ENCODE assay signal across 8 mouse cellular contexts in the genomic region with DNA sequence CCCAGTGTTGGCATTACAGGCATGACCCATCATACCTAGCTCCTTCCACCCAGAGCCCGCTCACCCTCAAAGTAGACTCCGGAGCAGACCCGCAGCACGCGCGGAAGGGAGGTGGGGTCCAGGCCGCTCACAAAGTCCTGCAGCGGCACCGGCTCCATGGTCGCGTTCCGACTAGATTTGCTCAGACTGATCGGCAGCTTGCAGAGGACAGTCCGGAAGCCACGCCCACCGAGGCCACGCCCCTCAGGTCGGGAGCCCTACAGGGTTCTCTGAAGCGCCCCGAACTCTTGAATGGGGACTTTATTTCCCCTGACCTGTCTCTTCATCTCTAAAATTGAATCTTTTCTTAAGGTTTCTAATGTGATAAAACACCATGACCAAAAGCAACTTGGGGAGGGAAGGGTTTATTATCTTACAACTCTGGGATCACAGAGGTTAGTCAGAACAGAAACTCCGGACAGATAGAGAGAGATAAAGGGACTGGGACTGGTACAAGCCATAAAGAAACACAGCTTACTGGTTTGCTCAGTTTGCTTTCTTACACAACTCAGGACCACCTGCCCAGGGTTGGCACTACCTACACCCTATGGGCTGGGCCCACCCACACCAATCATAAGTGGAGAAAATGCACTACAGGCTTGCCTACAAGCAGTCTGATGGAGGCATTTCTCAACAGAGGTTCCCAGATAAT. TPM values are rescaled to one million over a fixed set of nuclear protein-coding genes. Genes with fewer than 3 reads are reported as not detected.
DNase-seq lines count a peak whose midpoint lies in the region; ATAC-seq lines count a peak whose summit lies in the region.

A gene (minus strand): TSS at position 192 of the 691 bp plus-strand sequence.

- no peaks in the 10 kb centered on the region for H3K36me3 ChIP-seq in embryonic facial prominence, embryonic 15.5 days
- no peaks in the 10 kb centered on the region for H3K36me3 ChIP-seq in heart, embryonic 13.5 days
- H3K36me3 ChIP-seq in kidney, embryonic 15.5 days, result no peaks in the 10 kb centered on the region
- H3K36me3 ChIP-seq in lung, embryonic 15.5 days, result no peaks in the 10 kb centered on the region
- no peaks in the 10 kb centered on the region for H3K36me3 ChIP-seq in neural tube, embryonic 15.5 days

- no peaks in the 10 kb centered on the region for H3K9me3 ChIP-seq in embryonic facial prominence, embryonic 15.5 days (replicated peaks)
- H3K9me3 ChIP-seq in heart, embryonic 13.5 days, result no peaks in the 10 kb centered on the region
- no peaks in the 10 kb centered on the region for H3K9me3 ChIP-seq in kidney, embryonic 15.5 days (replicated peaks)
- no peaks in the 10 kb centered on the region for H3K9me3 ChIP-seq in lung, embryonic 15.5 days
- H3K9me3 ChIP-seq in neural tube, embryonic 15.5 days (replicated peaks), result no peaks in the 10 kb centered on the region

- peak; percentile 96 for DNase-seq in B cell, adult 2 months
- peak; percentile 79 to 89 for DNase-seq in adrenal gland, adult (ENCODE audit: inconsistent age in 2 of 2, low spot score in 1 of 2)
- DNase-seq in thymus, postnatal 0 days (ENCODE audit: low spot score), result peak; percentile 74

- peaks cover 21% of the 10 kb centered on the region for H3K27me3 ChIP-seq in embryonic facial prominence, embryonic 15.5 days
- peaks cover 44% of the 10 kb centered on the region for H3K27me3 ChIP-seq in heart, embryonic 13.5 days (replicated peaks)
- H3K27me3 ChIP-seq in kidney, embryonic 15.5 days, result peaks cover 24% of the 10 kb centered on the region
- peaks cover 19% of the 10 kb centered on the region for H3K27me3 ChIP-seq in lung, embryonic 15.5 days
- H3K27me3 ChIP-seq in neural tube, embryonic 15.5 days (replicated peaks), result peaks cover 24% of the 10 kb centered on the region

- peaks cover 5% of the 10 kb centered on the region; the same call in 1 of the 2 replicates for H3K4me1 ChIP-seq in embryonic facial prominence, embryonic 15.5 days
- H3K4me1 ChIP-seq in heart, embryonic 13.5 days, result peaks cover 9% of the 10 kb centered on the region
- peaks cover 23% of the 10 kb centered on the region for H3K4me1 ChIP-seq in kidney, embryonic 15.5 days
- H3K4me1 ChIP-seq in lung, embryonic 15.5 days, result peaks cover 5% of the 10 kb centered on the region
- peaks cover 3% of the 10 kb centered on the region for H3K4me1 ChIP-seq in neural tube, embryonic 15.5 days

- H3K4me3 ChIP-seq in embryonic facial prominence, embryonic 15.5 days (replicated peaks), result peak within 1 kb of the TSS; percentile 38
- peak within 1 kb of the TSS; percentile 51 for H3K4me3 ChIP-seq in heart, embryonic 13.5 days
- peak within 1 kb of the TSS; percentile 38 for H3K4me3 ChIP-seq in kidney, embryonic 15.5 days (replicated peaks)
- H3K4me3 ChIP-seq in lung, embryonic 15.5 days, result peak within 1 kb of the TSS; percentile 37
- peak within 1 kb of the TSS; percentile 24 for H3K4me3 ChIP-seq in neural tube, embryonic 15.5 days (replicated peaks)

- 3% methylated on average over 21 of the region's 21 CpGs for WGBS in embryonic facial prominence, embryonic 15.5 days
- under 1% methylated on average over 21 of the region's 21 CpGs for WGBS in heart, embryonic 13.5 days
- 2% methylated on average over 21 of the region's 21 CpGs for WGBS in kidney, embryonic 15.5 days
- under 1% methylated on average over 21 of the region's 21 CpGs for WGBS in lung, embryonic 15.5 days
- WGBS in neural tube, embryonic 15.5 days, result 2% methylated on average over 21 of the region's 21 CpGs

- no peak within 1 kb of the TSS for H3K9ac ChIP-seq in embryonic facial prominence, embryonic 15.5 days
- H3K9ac ChIP-seq in heart, embryonic 13.5 days, result peak within 1 kb of the TSS; percentile 75
- H3K9ac ChIP-seq in kidney, embryonic 15.5 days, result peak within 1 kb of the TSS; percentile 36; the same call in 1 of the 2 replicates
- H3K9ac ChIP-seq in lung, embryonic 15.5 days, result no peak within 1 kb of the TSS
- peak within 1 kb of the TSS; percentile 21; the same call in 1 of the 2 replicates for H3K9ac ChIP-seq in neural tube, embryonic 15.5 days (replicated peaks)

- no peak within 1 kb of the TSS for H3K27ac ChIP-seq in embryonic facial prominence, embryonic 15.5 days (replicated peaks)
- no peak within 1 kb of the TSS for H3K27ac ChIP-seq in heart, embryonic 13.5 days (replicated peaks)
- H3K27ac ChIP-seq in kidney, embryonic 15.5 days, result no peak within 1 kb of the TSS
- H3K27ac ChIP-seq in lung, embryonic 15.5 days, result no peak within 1 kb of the TSS
- H3K27ac ChIP-seq in neural tube, embryonic 15.5 days (replicated peaks), result no peak within 1 kb of the TSS

- no peak for ATAC-seq in embryonic facial prominence, embryonic 15.5 days (ENCODE audit: insufficient number of reproducible peaks, low FRiP score, low TSS enrichment, low read depth)
- no peak for ATAC-seq in heart, embryonic 13.5 days (ENCODE audit: extremely low read depth, insufficient number of reproducible peaks, low FRiP score, low TSS enrichment)
- ATAC-seq in kidney, embryonic 15.5 days (replicated peaks; ENCODE audit: low FRiP score), result peak; percentile 52; the same call in 1 of the 2 replicates
- 0 out of 2 replicates have a peak, but pooled peaks have one; percentile 59 for ATAC-seq in lung, embryonic 15.5 days (ENCODE audit: borderline replicate concordance, extremely low read depth, low FRiP score, low TSS enrichment)
- no peak for ATAC-seq in neural tube, embryonic 15.5 days (ENCODE audit: low FRiP score)

- peak within 1 kb of the TSS; percentile 54 for H3K4me2 ChIP-seq in embryonic facial prominence, embryonic 15.5 days (replicated peaks)
- H3K4me2 ChIP-seq in heart, embryonic 13.5 days, result peak within 1 kb of the TSS; percentile 73
- peak within 1 kb of the TSS; percentile 63 for H3K4me2 ChIP-seq in kidney, embryonic 15.5 days
- H3K4me2 ChIP-seq in lung, embryonic 15.5 days, result peak within 1 kb of the TSS; percentile 67
- peak within 1 kb of the TSS; percentile 52 for H3K4me2 ChIP-seq in neural tube, embryonic 15.5 days

RNA-seq across cellular contexts. Expression of the gene that starts here (rescaled TPM):
- 1.4 and 2.2 TPM in 2 replicates for polyA plus RNA-seq in embryonic facial prominence, embryonic 15.5 days (2015; fragmentation: Nextera tagmentation; extraction: Ambion mirVana)
- polyA plus RNA-seq in heart, embryonic 13.5 days (2015; fragmentation: Nextera tagmentation; extraction: Ambion mirVana), result 1.1 TPM in 2 replicates
- 0.91 and 1.7 TPM in 2 replicates for polyA plus RNA-seq in kidney, embryonic 15.5 days (2015; fragmentation: Nextera tagmentation; extraction: Ambion mirVana)
- polyA plus RNA-seq in lung, embryonic 15.5 days (2015; fragmentation: Nextera tagmentation; extraction: Ambion mirVana), result 0.89 and 0.96 TPM in 2 replicates
- 0.50 and 1.5 TPM in 2 replicates for polyA plus RNA-seq in neural tube, embryonic 15.5 days (2015; fragmentation: Nextera tagmentation; extraction: Ambion mirVana)
- 2.7 and 2.9 TPM in 2 replicates for polyA plus RNA-seq in thymus, postnatal 0 days (2015; fragmentation: Nextera tagmentation; extraction: Ambion mirVana)

Comparison
In these comparisons a context has a peak if more than half of its experiments do, and no peak if none do; other contexts are left out.
1. Peak in ATAC-seq, H3K4me3 ChIP-seq and H3K4me2 ChIP-seq in lung, embryonic 15.5 days; RNA of the gene not detected or under 1 TPM.
2. H3K9ac ChIP-seq: peak in heart, embryonic 13.5 days (single experiment), kidney, embryonic 15.5 days (single experiment) and neural tube, embryonic 15.5 days (single experiment); none in embryonic facial prominence, embryonic 15.5 days (single experiment) and lung, embryonic 15.5 days (single experiment).
3. Peak in every context shown above with its lines, with median percentiles within 50 percentile points of each other: DNase-seq, H3K4me2 ChIP-seq and H3K4me3 ChIP-seq.